ENCODE assay signal across 8 mouse cellular contexts in genomic region chr5:122621376-122621886, GRCm38 (mm10). TPM values are rescaled to one million over a fixed set of nuclear protein-coding genes. Genes with fewer than 3 reads are reported as not detected.
DNase-seq lines count a peak whose midpoint lies in the region; ATAC-seq and TF ChIP-seq lines count a peak whose summit lies in the region.

No protein-coding gene starts in this region.

- H3K36me3 ChIP-seq in embryonic facial prominence, embryonic 10.5 days (replicated peaks) = no peaks in the 10 kb centered on the region
- H3K36me3 ChIP-seq in heart, embryonic 13.5 days = no peaks in the 10 kb centered on the region
- no peaks in the 10 kb centered on the region for H3K36me3 ChIP-seq in neural tube, embryonic 12.5 days

- 16% methylated on average over 7 of the region's 7 CpGs for WGBS in embryonic facial prominence, embryonic 10.5 days
- WGBS in heart, embryonic 13.5 days = 2% methylated on average over 7 of the region's 7 CpGs
- 26% methylated on average over 7 of the region's 7 CpGs for WGBS in neural tube, embryonic 12.5 days

- intact Hi-C loops in left cerebral cortex, adult 2 months (cut with DNase I) = no loop called here

- peaks cover 40% of the 10 kb centered on the region for H3K4me1 ChIP-seq in embryonic facial prominence, embryonic 10.5 days
- peaks cover 76% of the 10 kb centered on the region for H3K4me1 ChIP-seq in heart, embryonic 13.5 days
- 0 out of 2 replicates have a peak, but pooled peaks cover 4% of the 10 kb centered on the region for H3K4me1 ChIP-seq in neural tube, embryonic 12.5 days

- no peak for TF ChIP-seq CTCF in left cerebral cortex, adult 2 months (IDR thresholded peaks at IDR 0.05)

- H3K9ac ChIP-seq in heart, embryonic 13.5 days = peak overlapping the region; percentile 74; the same call in 1 of the 2 replicates
- 0 out of 2 replicates have a peak overlapping the region, but pooled peaks have one; percentile 3 for H3K9ac ChIP-seq in neural tube, embryonic 12.5 days

- H3K27me3 ChIP-seq in embryonic facial prominence, embryonic 10.5 days (replicated peaks; ENCODE audit: low read depth, poor library complexity, severe bottlenecking) = no peaks in the 10 kb centered on the region
- no peaks in the 10 kb centered on the region for H3K27me3 ChIP-seq in heart, embryonic 13.5 days (replicated peaks)
- H3K27me3 ChIP-seq in neural tube, embryonic 12.5 days (replicated peaks) = no peaks in the 10 kb centered on the region

- H3K4me2 ChIP-seq in heart, embryonic 13.5 days = 0 out of 2 replicates have a peak overlapping the region, but pooled peaks have one; percentile 4
- no peak overlapping the region for H3K4me2 ChIP-seq in neural tube, embryonic 12.5 days (replicated peaks)

- peak; percentile 85; the same call in 1 of the 2 replicates for ATAC-seq in heart, embryonic 13.5 days (ENCODE audit: extremely low read depth, insufficient number of reproducible peaks, low FRiP score, low TSS enrichment)
- no peak for ATAC-seq in neural tube, embryonic 12.5 days (ENCODE audit: low FRiP score, low read depth)

- H3K27ac ChIP-seq in left cerebral cortex, adult 2 months = peak overlapping the region; percentile 76
- peak overlapping the region; percentile 94 for H3K27ac ChIP-seq in embryonic facial prominence, embryonic 10.5 days (replicated peaks)
- H3K27ac ChIP-seq in heart, embryonic 13.5 days (replicated peaks) = peak overlapping the region; percentile 98
- no peak overlapping the region for H3K27ac ChIP-seq in neural tube, embryonic 12.5 days

- H3K9me3 ChIP-seq in embryonic facial prominence, embryonic 10.5 days = no peaks in the 10 kb centered on the region
- no peaks in the 10 kb centered on the region for H3K9me3 ChIP-seq in heart, embryonic 13.5 days
- no peaks in the 10 kb centered on the region for H3K9me3 ChIP-seq in neural tube, embryonic 12.5 days

- no peak overlapping the region for H3K4me3 ChIP-seq in left cerebral cortex, adult 2 months
- peak overlapping the region; percentile 8; the same call in 1 of the 2 replicates for H3K4me3 ChIP-seq in embryonic facial prominence, embryonic 10.5 days
- H3K4me3 ChIP-seq in heart, embryonic 13.5 days = no peak overlapping the region
- H3K4me3 ChIP-seq in neural tube, embryonic 12.5 days = no peak overlapping the region

- no peak for DNase-seq in left cerebral cortex, adult 2 months (ENCODE audit: extremely low spot score in 1 of 2, low spot score in 2 of 2)
- no peak for DNase-seq in left cerebral cortex, adult 9 months (ENCODE audit: low spot score in 2 of 2)
- DNase-seq in embryonic facial prominence, embryonic 10.5 days (ENCODE audit: low spot score) = peak; percentile 89
- DNase-seq in kidney, postnatal 14 days = peak; percentile 68
- DNase-seq in right cerebral cortex, postnatal 25 days = no peak
- DNase-seq in cerebellum, adult 18-20 months = no peak

RNA-seq across cellular contexts. Expression of gene Ift81, which starts 7.1 kb away (rescaled TPM):
- total RNA-seq in left cerebral cortex, adult 2 months (2021) = 10 to 100 TPM; 46.4 to 49.2 TPM
- 40.3 and 50.2 TPM in 2 replicates for polyA plus RNA-seq in embryonic facial prominence, embryonic 10.5 days (2016; fragmentation: Nextera tagmentation; extraction: Ambion mirVana)
- polyA plus RNA-seq in heart, embryonic 13.5 days (2015; fragmentation: Nextera tagmentation; extraction: Ambion mirVana) = 23.8 and 30.7 TPM in 2 replicates
- polyA plus RNA-seq in neural tube, embryonic 12.5 days (2016; fragmentation: Nextera tagmentation; extraction: Ambion mirVana) = 47.4 and 51.5 TPM in 2 replicates

RNA-seq across cellular contexts. Expression of gene P2rx7, which starts 22.3 kb away (rescaled TPM):
- 1 to 10 TPM; 6.2 to 7.7 TPM for total RNA-seq in left cerebral cortex, adult 2 months (2021)
- 0.30 and 0.35 TPM in 2 replicates for polyA plus RNA-seq in embryonic facial prominence, embryonic 10.5 days (2016; fragmentation: Nextera tagmentation; extraction: Ambion mirVana)
- polyA plus RNA-seq in heart, embryonic 13.5 days (2015; fragmentation: Nextera tagmentation; extraction: Ambion mirVana) = 1.3 and 1.6 TPM in 2 replicates
- polyA plus RNA-seq in neural tube, embryonic 12.5 days (2016; fragmentation: Nextera tagmentation; extraction: Ambion mirVana) = 2.8 and 3.2 TPM in 2 replicates

Comparison
In these comparisons a context has a peak if more than half of its experiments do, and no peak if none do; other contexts are left out.
1. DNase-seq: peak in embryonic facial prominence, embryonic 10.5 days (single experiment) and kidney, postnatal 14 days (single experiment); none in left cerebral cortex, adult 2 months (0 of 2), left cerebral cortex, adult 9 months (0 of 2), right cerebral cortex, postnatal 25 days (single experiment) and cerebellum, adult 18-20 months (0 of 2).